Mouse (Mus musculus) liver, adult 2 months (tissue): ENCODE data around the gene Gm37240. TPM values are rescaled to one million over a fixed set of nuclear protein-coding genes. Genes with fewer than 3 reads are reported as not detected.

ENCODE experiments used
- DNase-seq: peaks from one replicate; pipeline ENCODE4 v3.0.0-alpha.2; 2011; ENCODE audit warnings: low read depth, low spot score; ENCODE audit errors: extremely low read depth
- H3K27ac ChIP-seq: fragments of 200-500 bp; replicated peaks from 2 replicates; pipeline ENCODE4 v1.5.1; 2012; ENCODE audit warnings: low read depth, mild to moderate bottlenecking, control low read depth, inconsistent platforms, low read length; ENCODE audit not compliant: insufficient read depth
- H3K27me3 ChIP-seq: fragments of 200-500 bp; 2 replicates; pipeline ENCODE4 v1.6.1; 2012; ENCODE audit warnings: mild to moderate bottlenecking, moderate library complexity, low read length, inconsistent platforms; ENCODE audit not compliant: control insufficient read depth, insufficient read depth
- H3K36me3 ChIP-seq: fragments of 200-500 bp; 2 replicates; pipeline ENCODE4 v1.6.1; 2012; ENCODE audit warnings: low read length, inconsistent platforms; ENCODE audit not compliant: control insufficient read depth, insufficient read depth
- H3K4me1 ChIP-seq: fragments of 200-500 bp; 2 replicates; pipeline ENCODE4 v1.6.1; 2011; ENCODE audit warnings: low read length; ENCODE audit not compliant: control insufficient read depth, insufficient read depth
- H3K4me3 ChIP-seq: fragments of 200-500 bp; 2 replicates; pipeline ENCODE4 v1.5.1; 2011; ENCODE audit warnings: low read depth, mild to moderate bottlenecking, control low read depth, low read length, moderate library complexity; ENCODE audit not compliant: insufficient read depth
- H3K79me2 ChIP-seq: fragments of 200-500 bp; 2 replicates; pipeline ENCODE4 v1.6.1; 2012; ENCODE audit warnings: inconsistent platforms, mild to moderate bottlenecking, low read length, moderate library complexity; ENCODE audit not compliant: control insufficient read depth, insufficient read depth
- H3K9ac ChIP-seq: fragments of 200-500 bp; 2 replicates; pipeline ENCODE4 v1.6.1; 2012; ENCODE audit warnings: low read depth, mild to moderate bottlenecking, control low read depth, inconsistent platforms, low read length
- CTCF ChIP-seq: fragments of 200-500 bp; IDR thresholded peaks from 2 replicates; pipeline ENCODE4 v1.5.1; 2011; ENCODE audit warnings: low read depth, low read length, control low read depth
- POLR2A ChIP-seq: fragments of 200-500 bp; IDR thresholded peaks from 2 replicates; pipeline ENCODE4 v1.6.1; 2011; ENCODE audit warnings: low read length, control low read depth; ENCODE audit not compliant: insufficient read depth; ENCODE audit errors: extremely low read depth
- WGBS: fragments of 180-500 bp; shearing (Covaris S2); methylation state at CpG from one replicate; pipeline ENCODE4 v1.1.7; 2018; 5-methylcytosine and 5-hydroxymethylcytosine counted together
- polyA plus RNA-seq: library from polyadenylated mRNA; depleted of rRNA; stranded (reverse); fragments of >200 nt; gene quantifications from 2 replicates; pipeline ENCODE4 v1.2.3, GENCODE M21; 2012
- total RNA-seq: library from RNA; depleted of rRNA; stranded (reverse); fragments of >200 nt; gene quantifications from 2 replicates; pipeline ENCODE4 v1.2.3, GENCODE M21; 2014

Gene Gm37240
- total and polyA plus RNA-seq, 2 experiments: 2.2 to 6.9 TPM

DNA sequence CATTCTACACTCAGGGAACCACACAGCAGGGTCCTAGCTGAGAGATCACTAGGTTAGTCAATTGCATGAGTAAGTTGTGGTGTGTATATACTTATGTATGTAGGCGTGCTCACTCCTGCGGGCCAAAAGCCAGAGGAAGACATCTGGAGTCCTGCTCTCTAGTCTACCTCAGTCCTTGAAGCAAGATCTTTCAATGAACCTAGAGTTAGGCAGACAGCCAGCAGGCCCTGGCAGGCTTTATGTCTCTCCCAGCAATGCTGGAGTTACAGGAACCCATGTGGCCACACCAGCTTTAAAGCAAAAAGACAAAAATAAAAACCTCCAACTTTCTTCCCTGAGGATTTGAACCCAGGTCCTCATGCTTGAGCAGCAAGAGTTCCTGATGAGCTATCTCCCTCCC is 586.0 kb downstream of the Gm37240 start:
- Histone ChIP-seq H3K4me1 (no peaks in the 10 kb centered on the region), H3K36me3 (no peaks in the 10 kb centered on the region), H3K79me2 (no peaks in the 10 kb centered on the region), H3K4me3 (no peak overlapping the region), H3K27me3 (no peaks in the 10 kb centered on the region), H3K27ac (no peak overlapping the region), H3K9ac (no peak overlapping the region)
- 98% methylated on average over 2 of the region's 2 CpGs for WGBS
- DNase-seq: no peak
- TF ChIP-seq POLR2A: no peak
- TF ChIP-seq CTCF: no peak

DNA sequence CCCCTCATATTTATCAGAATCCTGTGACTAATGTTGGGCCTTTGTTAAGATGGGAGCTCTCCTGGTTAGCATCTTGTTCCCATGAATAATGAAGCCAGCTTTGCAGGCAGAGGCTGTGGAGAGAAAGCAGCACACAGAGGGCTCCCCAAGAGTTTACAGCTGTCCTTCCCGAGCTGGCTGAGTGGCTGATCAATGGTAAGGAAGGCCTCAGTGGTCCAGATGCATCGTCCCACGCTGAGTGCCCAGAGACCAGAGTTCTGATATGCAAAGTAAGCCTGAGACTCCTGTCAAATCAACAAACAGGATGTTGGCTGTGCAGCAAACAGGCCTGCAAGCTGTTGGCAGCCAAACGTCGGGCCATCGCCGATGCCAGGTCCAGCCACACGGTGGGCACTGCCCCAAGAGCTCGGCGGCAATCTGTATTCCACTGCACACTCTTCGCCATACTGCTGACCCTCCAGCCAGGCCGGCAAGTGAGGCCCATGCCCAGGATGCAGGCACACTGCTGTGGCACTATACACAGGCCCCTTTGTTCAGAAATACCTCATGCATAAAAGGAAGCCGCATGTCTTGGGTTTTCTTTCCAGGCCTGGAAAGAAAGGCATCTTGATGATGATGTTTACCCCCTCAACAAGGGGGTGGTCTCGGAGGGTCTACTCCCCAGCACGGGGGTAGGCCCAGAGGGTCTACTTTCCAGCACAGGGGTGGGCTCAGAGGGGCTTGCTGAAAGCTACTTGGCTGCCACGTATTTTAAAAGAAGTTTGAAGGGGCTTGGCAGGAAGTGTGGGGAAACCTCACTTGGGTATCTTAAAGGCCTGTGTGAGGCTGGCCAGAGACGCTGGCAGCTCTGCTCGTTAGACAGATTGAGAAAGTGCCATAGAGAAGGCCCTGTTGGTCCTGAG is 587.4 kb downstream of the Gm37240 start:
- Histone ChIP-seq H3K9ac (no peak overlapping the region), H3K36me3 (no peaks in the 10 kb centered on the region), H3K4me3 (no peak overlapping the region), H3K27ac (no peak overlapping the region), H3K79me2 (no peaks in the 10 kb centered on the region), H3K4me1 (no peaks in the 10 kb centered on the region), H3K27me3 (no peaks in the 10 kb centered on the region)
- no peak for TF ChIP-seq POLR2A
- no peak for TF ChIP-seq CTCF
- no peak for DNase-seq
- 86% methylated on average over 18 of the region's 18 CpGs for WGBS

DNA sequence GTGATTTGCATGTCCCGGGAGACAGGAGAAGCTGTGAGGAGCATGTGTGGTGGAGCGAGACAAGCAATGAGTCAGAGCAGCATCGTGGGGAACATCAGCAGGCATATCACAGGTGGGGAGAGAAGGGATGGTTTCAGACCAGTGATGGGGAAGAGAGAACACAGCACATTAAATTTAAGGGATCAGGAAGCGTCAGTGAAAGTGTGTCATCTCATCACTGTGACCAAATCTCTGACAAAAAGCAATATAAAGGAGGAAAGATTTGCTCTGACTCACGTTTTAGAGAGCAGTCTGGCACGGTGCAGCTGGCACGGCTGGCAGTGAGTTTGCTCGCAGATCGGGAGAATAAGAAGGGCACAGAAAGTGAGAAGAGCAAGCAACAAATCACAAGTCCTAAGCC is 592.1 kb downstream of the Gm37240 start:
- no peaks in the 10 kb centered on the region for H3K79me2 ChIP-seq
- H3K27ac ChIP-seq: no peak overlapping the region
- H3K36me3 ChIP-seq: no peaks in the 10 kb centered on the region
- no peak for DNase-seq
- TF ChIP-seq CTCF: no peak
- TF ChIP-seq POLR2A: no peak
- WGBS: 86% methylated on average over 9 of the region's 9 CpGs
- H3K4me3 ChIP-seq: no peak overlapping the region
- no peak overlapping the region for H3K9ac ChIP-seq
- H3K4me1 ChIP-seq: no peaks in the 10 kb centered on the region
- no peaks in the 10 kb centered on the region for H3K27me3 ChIP-seq

DNA sequence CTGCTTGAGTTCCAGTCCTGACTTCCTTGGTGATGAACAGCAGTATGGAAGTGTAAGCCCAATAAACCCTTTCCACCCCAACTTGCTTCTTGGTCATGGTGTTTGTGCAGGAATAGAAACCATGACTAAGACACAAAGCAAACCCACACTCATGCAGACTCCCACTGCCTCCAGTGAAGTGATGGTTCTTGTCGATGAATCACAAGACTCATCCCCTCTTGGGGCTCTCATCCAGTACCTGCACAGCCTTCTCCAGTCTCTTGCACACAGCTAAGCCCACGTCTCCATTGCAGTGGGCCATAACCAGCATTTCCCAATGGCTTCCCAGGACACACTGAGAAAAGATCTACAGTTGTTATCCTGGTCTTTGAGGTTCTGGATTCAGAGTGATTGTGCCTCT is 599.7 kb downstream of the Gm37240 start:
- Histone ChIP-seq H3K27me3 (no peaks in the 10 kb centered on the region), H3K36me3 (no peaks in the 10 kb centered on the region), H3K4me1 (no peaks in the 10 kb centered on the region), H3K27ac (no peak overlapping the region), H3K79me2 (no peaks in the 10 kb centered on the region), H3K4me3 (no peak overlapping the region), H3K9ac (no peak overlapping the region)
- DNase-seq: no peak
- 60% methylated on average over 2 of the region's 2 CpGs for WGBS
- TF ChIP-seq CTCF: no peak
- no peak for TF ChIP-seq POLR2A

DNA sequence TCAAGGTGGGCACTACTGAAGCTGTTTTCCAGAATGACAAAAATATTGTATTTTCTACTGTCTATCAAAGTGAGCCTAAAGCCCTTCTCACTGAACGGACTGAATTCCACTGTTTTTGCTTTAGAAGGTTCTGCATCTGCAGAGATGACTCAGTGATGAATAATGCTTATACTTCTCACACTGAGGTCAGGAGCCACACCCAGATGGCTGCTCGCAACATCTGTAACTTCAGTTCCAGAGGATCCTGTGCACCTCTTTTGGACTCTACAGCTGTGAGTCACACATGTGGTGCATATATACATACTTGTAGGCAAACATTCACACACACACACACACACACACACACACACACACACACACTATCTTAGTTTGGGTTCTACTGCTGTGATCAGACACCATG is 602.8 kb downstream of the Gm37240 start:
- H3K4me3 ChIP-seq: no peak overlapping the region
- no peaks in the 10 kb centered on the region for H3K4me1 ChIP-seq
- 88% methylated on average over 2 of the region's 2 CpGs for WGBS
- no peak overlapping the region for H3K9ac ChIP-seq
- DNase-seq: no peak
- TF ChIP-seq POLR2A (no peak), CTCF (no peak)
- no peak overlapping the region for H3K27ac ChIP-seq
- no peaks in the 10 kb centered on the region for H3K36me3 ChIP-seq
- H3K79me2 ChIP-seq: no peaks in the 10 kb centered on the region
- no peaks in the 10 kb centered on the region for H3K27me3 ChIP-seq

DNA sequence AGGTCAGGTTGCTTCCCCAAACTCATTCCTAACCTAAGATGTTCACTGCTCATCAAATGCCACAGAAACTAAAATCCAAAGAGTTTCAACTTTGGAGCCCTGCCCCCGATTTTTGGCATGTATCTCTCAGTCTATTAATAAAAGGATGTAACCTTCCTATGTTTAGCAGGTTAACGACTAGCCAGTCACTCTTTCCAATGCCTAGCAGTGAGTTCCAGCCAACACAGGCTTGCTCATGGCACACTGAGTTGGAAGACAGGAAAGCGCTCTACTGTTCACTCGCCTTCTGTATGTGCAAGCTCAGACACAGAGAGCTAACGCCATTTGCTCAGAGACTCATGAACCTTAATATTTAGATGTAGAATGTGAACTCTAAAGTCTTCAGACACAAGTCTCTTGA is 604.5 kb downstream of the Gm37240 start:
- H3K4me3 ChIP-seq: no peak overlapping the region
- H3K27me3 ChIP-seq: no peaks in the 10 kb centered on the region
- no peaks in the 10 kb centered on the region for H3K79me2 ChIP-seq
- H3K9ac ChIP-seq: no peak overlapping the region
- WGBS: 79% methylated on average over 5 of the region's 5 CpGs
- TF ChIP-seq CTCF: no peak
- no peaks in the 10 kb centered on the region for H3K4me1 ChIP-seq
- no peaks in the 10 kb centered on the region for H3K36me3 ChIP-seq
- DNase-seq: no peak
- H3K27ac ChIP-seq: no peak overlapping the region
